Mouse (Mus musculus) cerebellum, postnatal 4 days (tissue): ENCODE measurements around the gene Fuk.
"Not testable (repeated sequence)": the region's sequence is repeated elsewhere in the genome, so short reads cannot be mapped to it uniquely, and the experiment has no call there.

Source experiments
- DNase-seq, 2 experiments: peaks; one replicate each; pipeline ENCODE4 v3.0.0; 2022; ENCODE audit warnings: low spot score in 2 of 2, mixed read lengths in 1 of 2

The Fuk gene

DNA sequence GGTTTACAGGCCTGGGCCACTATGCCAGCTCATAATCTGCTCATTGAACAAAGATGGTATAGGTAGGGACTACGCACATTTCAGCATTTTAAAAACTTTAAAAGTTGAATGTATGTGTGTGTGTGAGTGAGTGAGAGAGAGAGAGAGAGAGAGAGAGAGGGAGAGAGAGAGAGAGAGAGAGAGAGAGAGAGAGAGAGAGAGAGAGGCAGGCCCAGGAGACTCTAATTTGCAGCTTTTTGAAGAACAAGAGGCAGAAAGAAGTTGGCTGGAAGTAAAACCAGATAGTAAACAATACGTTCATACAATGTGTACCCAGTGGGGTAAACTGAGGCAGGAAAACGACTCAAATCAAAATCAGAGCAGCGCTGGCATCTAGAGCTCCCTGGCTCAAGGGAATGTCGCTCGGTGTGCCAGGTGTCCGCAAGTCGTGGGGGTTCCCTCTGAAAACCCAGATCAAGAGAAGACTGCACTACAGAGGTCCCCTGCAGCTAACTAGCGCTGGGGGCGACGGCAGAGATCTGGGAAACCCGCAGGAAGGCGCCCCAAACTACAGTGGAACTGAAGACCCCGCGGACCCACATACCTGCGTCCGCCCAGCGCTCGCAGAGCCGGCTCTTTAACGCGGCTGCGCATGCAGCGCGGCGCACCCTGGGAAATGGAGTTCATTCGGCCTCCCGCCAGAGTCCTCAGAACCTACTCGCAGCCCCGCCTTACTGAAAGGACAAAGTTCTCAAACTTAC, at the start of gene Fuk:
Gene Fuk (minus strand): TSS at position 650 of the 740 bp plus-strand sequence.
- peak; percentile 73 to 75 for DNase-seq

DNA sequence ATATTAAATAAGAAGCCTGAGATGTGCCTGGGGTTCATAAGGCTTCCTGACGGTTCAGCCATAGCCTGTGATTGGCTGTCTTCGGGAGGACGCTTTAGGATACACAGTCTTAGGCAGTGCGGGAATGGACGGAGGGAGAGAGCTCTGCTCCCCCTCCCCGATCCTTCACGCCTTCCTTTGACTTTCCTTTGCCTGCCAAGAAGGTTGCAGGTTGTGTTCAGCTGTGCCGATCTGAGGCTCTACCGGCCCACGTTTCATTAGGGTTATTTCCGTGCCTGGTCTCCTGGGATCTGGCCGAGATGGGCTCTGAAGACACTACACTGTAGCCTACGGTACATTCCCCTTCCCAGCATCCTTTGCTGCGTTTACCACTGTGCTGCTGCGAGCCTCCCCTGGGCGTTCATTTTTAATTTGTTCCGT, 47.8 kb upstream of the Fuk start:
- no peak for DNase-seq

DNA sequence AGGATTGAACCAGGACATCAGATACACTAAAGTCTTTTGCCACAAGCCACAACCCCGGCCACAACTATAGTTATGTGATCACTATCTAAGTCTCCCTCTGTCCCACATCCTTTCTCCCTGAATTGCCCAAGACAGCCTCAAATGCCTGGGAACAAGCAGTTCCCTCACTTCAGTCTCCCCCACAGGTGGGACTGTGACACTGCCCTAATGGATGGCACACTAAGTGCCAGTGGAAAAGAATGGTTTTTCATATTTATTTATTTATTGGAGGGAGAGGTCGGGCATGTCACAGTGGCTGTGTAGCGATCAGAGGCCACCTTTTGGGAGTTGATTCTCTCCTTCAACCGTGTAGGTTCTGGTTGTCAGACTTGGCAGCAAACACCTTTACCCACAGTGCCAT, 43.4 kb upstream of the Fuk start:
- no peak for DNase-seq

DNA sequence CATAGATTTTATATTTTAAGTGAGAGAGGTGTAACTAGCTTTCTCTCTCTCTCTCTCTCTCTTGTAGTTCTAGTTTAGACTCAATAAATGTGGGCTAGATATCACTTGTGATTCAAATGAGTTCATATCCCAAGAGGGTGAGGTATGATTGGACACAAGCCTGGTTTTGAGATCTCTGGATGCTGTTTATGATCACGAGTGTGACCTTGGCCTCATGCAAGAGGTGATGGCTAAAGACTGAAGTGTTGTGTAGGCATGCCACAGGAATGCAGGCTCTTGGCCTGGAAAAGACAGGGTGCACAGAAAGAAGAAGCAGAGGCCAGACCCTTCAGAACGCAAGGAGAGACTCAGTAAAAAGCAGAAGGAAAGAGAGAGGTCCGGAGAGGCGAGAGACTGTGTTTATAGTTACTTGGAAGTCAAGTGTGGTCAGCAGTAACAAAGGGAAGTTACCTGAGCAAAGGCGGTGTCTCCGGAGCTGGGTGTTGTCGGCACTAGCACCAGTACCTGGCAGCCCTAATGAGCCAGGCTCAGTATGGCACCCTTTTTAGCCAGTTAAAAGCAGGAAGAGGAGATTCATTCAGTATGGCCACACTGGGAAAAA, 42.1 kb upstream of the Fuk start:
- DNase-seq: no peak

DNA sequence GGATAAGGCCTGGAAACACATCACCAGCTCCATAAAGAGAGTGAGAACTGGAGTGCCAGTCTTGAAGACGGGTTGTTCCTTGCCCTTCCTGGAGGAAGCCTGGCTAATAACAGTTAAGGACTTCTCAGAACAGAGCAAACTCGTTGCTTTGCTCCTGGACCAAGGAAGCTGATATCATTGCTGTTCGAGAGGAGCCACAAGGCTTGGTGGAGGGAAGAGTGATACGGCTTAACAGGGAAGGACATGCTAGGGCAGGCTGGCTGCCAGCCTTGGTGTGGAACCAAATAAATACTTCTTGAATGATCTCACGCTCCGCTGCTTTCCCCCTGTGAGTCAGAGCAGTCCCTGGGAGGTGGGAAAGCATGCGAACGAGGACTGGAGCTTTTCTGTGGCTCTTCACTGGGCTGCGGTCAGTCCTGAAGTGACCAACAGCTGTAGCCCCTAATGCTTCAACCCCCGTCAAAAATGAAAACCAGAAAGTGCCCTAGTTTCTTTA, 39.2 kb upstream of the Fuk start:
- DNase-seq: peak in 1 of 2 experiments; percentile 48

- no peak for DNase-seq
These were observed 38.6 kb upstream of the Fuk start for GRCm38 (mm10) chr8:110940682-110941452.

DNA sequence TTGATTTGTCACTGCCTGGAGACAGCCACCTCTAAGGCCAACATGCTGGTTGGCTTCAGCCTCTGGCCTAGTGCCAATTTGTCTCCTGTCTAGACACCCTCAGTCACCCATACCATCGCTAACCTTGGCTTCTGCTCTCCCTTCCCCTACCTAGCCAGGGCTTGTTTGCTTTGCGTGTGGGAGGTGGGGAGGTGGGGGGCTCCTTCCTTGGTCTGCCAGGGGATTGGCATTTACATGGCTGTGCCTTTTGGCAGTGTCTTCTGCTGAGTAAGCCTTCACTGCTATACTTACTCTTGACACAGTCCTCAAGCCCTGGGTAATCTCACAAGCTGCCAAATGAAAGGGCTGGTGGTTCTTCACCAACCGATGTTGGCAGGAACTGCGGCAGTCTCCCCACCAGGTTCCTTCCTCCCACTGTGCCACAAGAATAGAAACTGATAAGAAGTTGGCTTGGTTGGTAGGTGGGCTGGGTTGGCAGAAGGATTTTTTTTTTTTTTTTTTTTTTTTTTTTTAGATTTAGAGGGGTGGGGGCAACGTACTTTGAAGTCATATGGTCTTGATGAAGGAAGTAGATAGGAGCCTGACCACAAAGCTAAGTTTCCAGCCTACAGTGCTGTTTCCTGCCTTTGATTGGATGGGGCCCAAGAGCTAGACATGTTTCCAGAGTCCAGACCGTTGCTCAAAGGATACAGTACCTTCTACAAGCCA, 36.7 kb upstream of the Fuk start:
- DNase-seq: peak in 1 of 2 experiments; percentile 40

- no peak for DNase-seq
These were observed 33.9 kb upstream of the Fuk start for GRCm38 (mm10) chr8:110936217-110936616.

DNA sequence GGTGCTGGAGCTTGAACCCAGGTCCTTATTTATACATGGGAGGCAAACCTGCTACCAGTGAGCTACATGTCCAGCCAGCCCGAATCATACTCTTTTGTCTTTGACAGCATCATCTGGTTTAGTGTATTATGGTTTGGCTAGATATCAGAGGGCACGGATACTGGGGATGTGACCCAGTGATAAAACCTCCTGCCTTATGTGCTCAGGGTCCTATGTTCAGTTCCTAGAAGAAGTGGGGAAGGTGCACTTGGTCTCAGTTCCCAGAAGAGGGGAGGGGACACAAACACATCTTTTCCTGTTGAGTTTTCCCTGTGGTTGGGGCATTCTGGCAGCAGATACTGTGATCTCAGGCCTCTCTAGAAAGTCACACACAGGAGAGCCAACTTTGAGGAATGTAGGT, 31.0 kb upstream of the Fuk start:
- DNase-seq: no peak

GRCm38 (mm10) chr8:110932444-110932843, 30.2 kb upstream of the Fuk start:
- no peak for DNase-seq

DNA sequence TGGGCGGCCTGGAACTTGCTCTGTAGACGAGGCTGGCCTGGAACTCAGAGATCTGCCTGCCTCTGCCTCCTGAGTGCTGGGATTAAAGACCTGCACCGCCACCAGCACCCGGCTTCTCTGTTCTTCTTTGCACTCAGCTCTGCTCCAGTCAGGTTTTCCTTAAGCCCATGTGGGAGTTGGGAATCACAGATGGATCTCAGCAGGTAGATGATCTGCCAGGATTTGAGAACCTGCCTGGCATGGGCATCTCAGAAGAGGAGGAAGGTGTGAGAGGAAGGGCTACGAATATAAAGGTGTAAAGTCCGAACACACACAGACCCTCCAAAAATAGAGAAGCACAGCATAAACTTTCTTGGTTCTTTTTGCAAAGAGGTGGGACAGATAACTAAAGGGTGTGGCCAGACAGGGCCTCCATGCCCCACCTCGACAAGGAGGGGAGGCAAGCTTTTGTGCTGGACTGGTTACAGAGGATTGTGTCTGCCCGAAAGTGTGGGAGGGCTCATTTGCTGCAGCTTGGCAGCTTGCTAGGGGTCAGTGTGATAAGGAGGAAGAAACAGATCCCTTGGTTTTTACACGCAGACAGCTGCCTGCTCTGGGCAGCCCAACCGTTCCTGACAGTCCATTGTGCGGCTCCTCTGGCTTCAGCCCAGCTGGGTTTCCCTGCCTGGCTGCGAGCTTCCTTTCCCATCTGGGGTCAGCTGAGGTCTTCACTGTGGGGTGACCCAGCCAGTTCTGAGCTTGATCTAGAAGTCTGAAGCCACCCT, 29.1 kb upstream of the Fuk start:
- DNase-seq: no peak

- DNase-seq: not testable (repeated sequence)
These were observed 27.4 kb upstream of the Fuk start for GRCm38 (mm10) chr8:110929672-110930071.

- no peak for DNase-seq
These were observed 26.8 kb upstream of the Fuk start for GRCm38 (mm10) chr8:110929066-110929465.

DNA sequence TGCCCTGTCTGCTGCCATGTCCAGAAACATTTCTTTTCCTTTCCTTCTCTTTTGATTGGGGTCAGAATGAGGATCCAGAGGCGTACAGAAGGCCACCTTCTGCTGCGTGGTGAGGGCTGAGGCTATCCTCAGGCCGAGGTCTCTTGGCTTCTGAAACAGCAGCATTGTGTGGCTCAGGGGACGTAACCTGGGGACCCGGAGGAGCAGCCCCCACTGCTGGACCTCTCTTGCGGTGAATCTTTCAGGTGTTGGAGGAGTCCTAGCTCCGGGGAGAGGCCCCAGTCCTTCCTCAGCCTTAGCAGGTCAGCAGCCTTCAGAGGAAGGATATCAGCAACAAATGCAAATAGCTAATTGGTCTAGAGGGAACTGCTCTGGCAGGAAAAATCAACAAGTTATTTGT, 26.1 kb upstream of the Fuk start:
- no peak for DNase-seq

DNA sequence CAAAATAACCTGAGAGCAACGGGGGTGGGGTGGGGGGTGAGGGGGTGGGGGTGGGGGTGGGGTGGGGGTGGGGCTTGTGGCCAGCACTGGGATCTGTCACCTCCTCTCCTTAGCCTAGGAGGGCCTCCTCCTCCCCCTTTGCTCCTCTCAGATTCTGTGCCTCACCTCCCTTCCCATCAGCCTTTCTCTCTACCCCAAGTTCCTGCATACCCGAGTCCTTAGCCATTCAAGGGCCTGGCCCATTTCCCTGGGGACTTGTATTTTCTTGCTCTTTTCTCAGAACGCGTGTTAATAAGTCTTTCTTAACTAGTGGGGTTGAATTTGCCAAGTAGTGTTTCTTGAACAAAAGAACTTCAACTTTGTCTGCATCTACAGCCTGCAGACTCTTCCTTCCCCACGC, 24.4 kb upstream of the Fuk start:
- no peak for DNase-seq

- DNase-seq: no peak
These were observed 23.4 kb upstream of the Fuk start for GRCm38 (mm10) chr8:110925691-110926140.

- no peak for DNase-seq
These were observed 19.4 kb upstream of the Fuk start for GRCm38 (mm10) chr8:110921492-110922230.

- no peak for DNase-seq
These were observed 18.5 kb upstream of the Fuk start for GRCm38 (mm10) chr8:110920773-110921277.

DNA sequence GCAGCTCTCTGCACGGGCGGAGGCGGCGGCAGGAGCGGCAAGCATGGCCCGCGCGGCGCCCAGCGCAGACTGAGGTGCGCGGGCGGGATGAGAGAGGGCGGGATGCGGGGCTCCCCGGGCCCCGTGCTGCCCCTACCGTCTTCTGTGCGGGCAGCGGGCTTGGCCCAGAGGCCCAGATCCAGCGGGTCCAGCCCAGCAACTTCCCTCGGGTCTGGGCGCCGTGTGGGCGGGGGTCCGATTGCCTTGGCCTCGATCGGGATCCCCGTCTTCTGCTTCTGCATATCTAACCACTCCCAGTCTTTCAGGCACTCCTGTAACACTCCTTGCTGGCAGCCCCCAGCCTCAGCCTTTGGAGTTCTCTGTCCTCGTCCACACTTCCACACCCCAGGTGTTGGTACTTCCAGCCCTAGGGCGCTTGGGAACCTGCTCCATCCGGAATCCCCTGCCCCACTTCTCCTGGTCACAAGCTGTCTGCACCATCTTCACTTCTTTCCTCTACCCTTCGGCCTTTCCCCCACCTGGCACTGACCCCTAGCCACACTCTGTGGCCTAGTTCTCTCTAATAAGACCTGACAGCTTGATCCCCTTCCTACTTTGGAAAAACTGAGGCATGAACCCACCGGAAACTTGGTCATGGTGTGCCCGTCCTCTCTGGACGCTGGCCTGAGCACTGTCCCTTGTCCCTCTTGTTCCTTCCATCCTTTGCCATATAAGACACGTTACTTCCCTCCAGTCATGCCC, 17.9 kb upstream of the Fuk start:
- DNase-seq: no peak
